Mouse (Mus musculus): Measurements from ENCODE around the gene Fam131b. TPM values are rescaled to one million over a fixed set of nuclear protein-coding genes. Genes with fewer than 3 reads are reported as not detected.

The Fam131b gene
- polyA plus RNA-seq, 1 experiment from 2014 or later = 0.05 TPM

DNA sequence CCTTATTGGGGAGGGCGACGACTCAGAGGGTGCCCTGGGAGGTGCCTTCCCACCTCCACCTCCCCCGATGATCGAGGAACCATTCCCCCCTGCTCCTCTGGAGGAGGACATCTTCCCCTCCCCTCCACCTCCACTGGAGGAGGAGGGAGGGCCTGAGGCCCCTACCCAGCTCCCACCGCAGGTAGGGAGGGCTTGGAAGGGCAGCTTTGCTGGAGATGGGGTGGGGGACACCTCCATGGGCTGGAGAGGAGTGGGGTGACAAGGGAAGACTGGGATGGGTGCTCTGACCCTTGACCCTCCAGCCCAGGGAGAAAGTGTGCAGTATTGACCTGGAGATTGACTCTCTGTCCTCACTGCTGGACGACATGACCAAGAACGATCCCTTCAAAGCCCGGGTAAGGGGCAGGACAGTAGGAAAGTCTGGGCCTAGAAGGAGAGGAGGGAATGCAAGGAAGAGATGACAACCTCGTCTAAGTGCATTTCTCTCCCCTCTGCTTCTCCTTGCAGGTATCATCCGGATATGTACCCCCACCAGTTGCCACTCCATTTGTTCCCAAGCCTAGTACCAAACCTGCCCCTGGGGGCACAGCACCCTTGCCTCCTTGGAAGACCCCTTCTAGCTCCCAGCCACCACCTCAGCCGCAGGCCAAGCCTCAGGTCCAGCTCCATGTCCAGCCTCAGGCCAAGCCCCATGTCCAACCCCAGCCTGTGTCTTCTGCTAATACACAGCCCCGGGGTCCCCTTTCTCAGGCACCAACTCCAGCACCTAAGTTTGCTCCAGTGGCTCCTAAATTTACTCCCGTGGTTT, 26.7 kb upstream of the Fam131b start:
- peak overlapping the region; percentile 87 for H3K9ac ChIP-seq (ENCODE audit: low read depth, low read length)
- H3K27me3 ChIP-seq (ENCODE audit: control insufficient read depth, insufficient read depth, low read length) = no peaks in the 10 kb centered on the region
- H3K4me1 ChIP-seq (ENCODE audit: control insufficient read depth, insufficient read depth, low read length) = peaks cover 29% of the 10 kb centered on the region
- 41% methylated on average over 13 of the region's 13 CpGs for WGBS
- no peaks in the 10 kb centered on the region for H3K9me3 ChIP-seq (ENCODE audit: control insufficient read depth, low read length)
- H3K4me3 ChIP-seq (ENCODE audit: low read length) = peak overlapping the region; percentile 85
- peak overlapping the region; percentile 73 for H3K4me2 ChIP-seq (replicated peaks; ENCODE audit: low read depth, low read length)
- no peak for ATAC-seq (ENCODE audit: low FRiP score, low TSS enrichment)
- peaks cover 42% of the 10 kb centered on the region for H3K36me3 ChIP-seq (ENCODE audit: control insufficient read depth, insufficient read depth, low read length)
- peak overlapping the region; percentile 97; the same call in 1 of the 2 replicates for H3K27ac ChIP-seq (ENCODE audit: low read depth, low read length)

DNA sequence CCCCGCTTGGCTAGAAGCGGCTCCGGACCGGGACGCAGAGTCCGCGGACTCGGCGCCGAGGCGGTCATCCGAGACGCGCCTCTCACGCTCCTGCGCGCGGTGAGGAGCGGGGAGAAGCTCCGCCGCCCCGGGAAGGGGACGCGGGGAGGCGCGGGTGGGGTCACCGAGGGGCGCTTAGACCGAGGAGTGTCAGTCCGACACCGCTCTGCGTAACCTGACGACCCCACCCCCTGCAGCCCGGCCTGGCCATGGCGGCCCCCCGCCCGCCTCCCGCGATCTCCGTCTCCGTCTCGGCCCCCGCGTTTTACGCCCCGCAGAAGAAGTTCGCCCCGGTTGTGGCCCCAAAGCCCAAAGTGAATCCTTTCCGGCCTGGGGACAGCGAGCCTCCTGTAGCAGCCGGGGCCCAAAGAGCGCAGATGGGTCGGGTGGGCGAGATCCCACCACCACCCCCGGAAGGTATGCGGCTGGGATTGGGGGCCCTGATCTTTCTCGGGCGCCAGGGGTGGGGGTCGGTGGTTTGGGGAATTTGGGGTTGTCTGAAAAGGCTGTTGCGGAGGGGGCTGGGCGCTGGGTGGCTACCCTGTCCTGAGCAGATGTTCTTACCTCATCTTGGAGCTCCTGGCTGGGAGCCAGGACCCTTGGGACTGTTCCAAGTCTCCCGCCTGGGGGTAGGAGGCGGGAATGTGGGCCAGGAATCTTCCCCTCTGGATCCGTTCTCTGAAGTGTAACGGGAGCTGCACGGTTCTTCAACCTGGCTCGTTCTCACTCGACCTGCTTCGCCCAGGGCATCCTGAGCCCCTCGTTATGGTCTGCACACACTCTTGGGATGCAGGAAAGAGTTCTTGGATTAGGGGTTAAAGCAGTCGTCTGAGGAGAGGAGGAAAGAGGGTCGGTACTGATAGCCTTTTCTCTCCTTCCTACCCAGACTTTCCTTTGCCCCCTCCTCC, 25.9 kb upstream of the Fam131b start:
- under 1% methylated on average over 52 of the region's 72 CpGs for WGBS
- Histone ChIP-seq H3K9me3 (ENCODE audit: control insufficient read depth, low read length) (no peaks in the 10 kb centered on the region), H3K4me2 (replicated peaks; ENCODE audit: low read depth, low read length) (peak overlapping the region; percentile 73), H3K9ac (ENCODE audit: low read depth, low read length) (peak overlapping the region; percentile 87), H3K4me1 (ENCODE audit: control insufficient read depth, insufficient read depth, low read length) (peaks cover 29% of the 10 kb centered on the region), H3K36me3 (ENCODE audit: control insufficient read depth, insufficient read depth, low read length) (peaks cover 33% of the 10 kb centered on the region), H3K27me3 (ENCODE audit: control insufficient read depth, insufficient read depth, low read length) (no peaks in the 10 kb centered on the region), H3K27ac (ENCODE audit: low read depth, low read length) (peak overlapping the region; percentile 97), H3K4me3 (ENCODE audit: low read length) (peak overlapping the region; percentile 85)
- ATAC-seq (ENCODE audit: low FRiP score, low TSS enrichment) = peak; percentile 66

DNA sequence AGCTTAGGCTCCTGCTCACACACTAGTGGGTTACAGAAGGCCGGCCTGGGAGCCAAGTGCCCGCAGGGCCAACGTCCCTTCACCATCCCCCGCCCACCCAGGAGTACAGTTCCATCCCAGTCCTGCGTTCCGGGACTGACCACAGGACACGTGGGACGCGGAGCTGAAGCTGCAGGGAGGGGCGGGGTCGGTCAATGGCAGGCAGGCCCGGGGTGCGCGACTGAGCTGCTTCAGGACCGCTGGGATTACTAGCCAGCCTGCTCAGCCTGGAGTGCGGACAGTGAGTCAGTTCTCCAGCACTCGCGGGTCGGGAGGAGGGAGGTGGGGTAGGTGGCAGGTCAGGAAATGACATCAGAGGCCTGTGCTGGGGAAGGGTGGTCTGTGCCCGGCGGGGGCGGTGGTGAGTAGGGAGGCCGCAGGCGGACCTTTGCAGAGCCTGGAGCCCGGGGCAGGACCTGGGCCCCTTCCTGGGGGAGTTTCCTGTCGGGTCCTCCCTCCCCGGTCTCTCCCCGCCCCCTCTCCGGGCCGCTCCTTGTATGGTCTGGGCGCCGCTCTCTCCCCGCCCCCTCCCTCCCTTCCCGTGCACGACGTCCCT, 25.1 kb upstream of the Fam131b start, which contains the start of gene Zyx:
TSS of gene Zyx (plus strand) at position 205 of the 595 bp plus-strand sequence.
- H3K27me3 ChIP-seq (ENCODE audit: control insufficient read depth, insufficient read depth, low read length) = no peaks in the 10 kb centered on the region
- H3K4me2 ChIP-seq (replicated peaks; ENCODE audit: low read depth, low read length) = peak within 1 kb of the TSS; percentile 73
- peaks cover 26% of the 10 kb centered on the region for H3K36me3 ChIP-seq (ENCODE audit: control insufficient read depth, insufficient read depth, low read length)
- peak within 1 kb of the TSS; percentile 85 for H3K4me3 ChIP-seq (ENCODE audit: low read length)
- H3K9ac ChIP-seq (ENCODE audit: low read depth, low read length) = peak within 1 kb of the TSS; percentile 87
- whole genome bisulfite sequencing = under 1% methylated on average over 26 of the region's 36 CpGs
- ATAC-seq (ENCODE audit: low FRiP score, low TSS enrichment) = peak; percentile 94
- peak within 1 kb of the TSS; percentile 97 for H3K27ac ChIP-seq (ENCODE audit: low read depth, low read length)
- H3K4me1 ChIP-seq (ENCODE audit: control insufficient read depth, insufficient read depth, low read length) = peaks cover 29% of the 10 kb centered on the region
- H3K9me3 ChIP-seq (ENCODE audit: control insufficient read depth, low read length) = no peaks in the 10 kb centered on the region

DNA sequence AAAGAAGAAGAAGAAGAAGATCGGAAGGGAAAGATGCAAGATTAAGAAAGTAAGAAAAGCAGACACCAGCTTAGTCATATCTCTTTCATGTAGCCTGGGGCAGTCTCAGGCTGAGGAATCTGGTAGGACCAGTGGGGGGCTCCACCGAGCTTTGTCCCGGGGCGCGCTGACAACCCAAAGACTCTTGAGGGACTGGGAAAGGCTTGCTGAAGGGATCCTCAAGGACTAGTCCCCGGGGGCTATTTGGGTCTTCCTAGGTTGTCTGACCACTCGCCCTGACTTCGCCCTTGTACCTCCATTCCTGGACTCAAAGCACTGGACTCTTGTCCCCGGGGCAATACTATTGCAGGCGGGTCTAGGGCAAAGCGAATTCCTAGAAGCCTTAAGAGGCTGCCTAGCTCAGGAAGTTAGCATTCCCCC, 24.6 kb upstream of the Fam131b start:
- Histone ChIP-seq H3K4me2 (replicated peaks; ENCODE audit: low read depth, low read length) (peak overlapping the region; percentile 73), H3K27me3 (ENCODE audit: control insufficient read depth, insufficient read depth, low read length) (no peaks in the 10 kb centered on the region), H3K4me3 (ENCODE audit: low read length) (peak overlapping the region; percentile 85), H3K27ac (ENCODE audit: low read depth, low read length) (peak overlapping the region; percentile 97), H3K9me3 (ENCODE audit: control insufficient read depth, low read length) (no peaks in the 10 kb centered on the region), H3K9ac (ENCODE audit: low read depth, low read length) (peak overlapping the region; percentile 87), H3K36me3 (ENCODE audit: control insufficient read depth, insufficient read depth, low read length) (peaks cover 22% of the 10 kb centered on the region), H3K4me1 (ENCODE audit: control insufficient read depth, insufficient read depth, low read length) (peaks cover 29% of the 10 kb centered on the region)
- peak; percentile 16 for ATAC-seq (ENCODE audit: low FRiP score, low TSS enrichment)
- WGBS = 1% methylated on average over 11 of the region's 11 CpGs

DNA sequence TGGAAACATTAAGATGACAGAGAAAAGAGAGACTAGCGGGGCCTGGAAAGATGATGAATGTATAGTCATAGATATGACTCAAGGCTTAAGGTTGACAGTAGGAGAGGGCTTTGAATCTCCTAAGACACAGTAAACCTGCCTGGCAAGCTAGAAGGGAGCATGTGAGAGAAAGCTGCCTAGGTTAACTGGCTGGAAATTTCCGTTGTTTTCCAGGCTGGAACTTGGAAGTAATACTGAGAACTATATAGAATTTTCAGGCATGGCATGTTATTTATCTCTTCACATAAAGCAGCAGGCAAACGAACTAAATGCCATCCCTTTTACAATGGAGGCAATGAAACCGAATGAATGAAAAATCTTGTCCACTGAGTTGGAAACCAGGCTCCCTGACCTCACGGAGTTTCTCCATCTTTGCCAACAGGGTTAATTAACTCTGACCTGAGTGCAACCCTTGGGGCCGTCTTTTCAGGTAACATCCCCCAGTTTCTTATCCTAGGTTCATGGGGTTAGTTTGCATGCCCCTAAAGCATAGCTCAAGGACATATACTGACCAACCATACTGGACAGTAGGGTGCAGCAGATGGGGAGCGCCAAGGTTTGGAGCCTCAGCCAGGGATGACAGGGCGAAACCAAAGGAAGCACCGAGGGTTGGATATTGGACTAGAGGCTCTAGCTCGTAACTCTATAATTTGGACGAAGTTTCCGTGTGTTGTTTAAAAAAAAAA, 24.0 kb upstream of the Fam131b start:
- Histone ChIP-seq H3K4me3 (ENCODE audit: low read length) (peak overlapping the region; percentile 85; the same call in 1 of the 2 replicates), H3K9me3 (ENCODE audit: control insufficient read depth, low read length) (no peaks in the 10 kb centered on the region), H3K27me3 (ENCODE audit: control insufficient read depth, insufficient read depth, low read length) (no peaks in the 10 kb centered on the region), H3K4me1 (ENCODE audit: control insufficient read depth, insufficient read depth, low read length) (peaks cover 28% of the 10 kb centered on the region), H3K4me2 (replicated peaks; ENCODE audit: low read depth, low read length) (peak overlapping the region; percentile 73), H3K9ac (ENCODE audit: low read depth, low read length) (no peak overlapping the region; the same call in 1 of the 2 replicates), H3K27ac (ENCODE audit: low read depth, low read length) (no peak overlapping the region), H3K36me3 (ENCODE audit: control insufficient read depth, insufficient read depth, low read length) (peaks cover 20% of the 10 kb centered on the region)
- 31% methylated on average over 12 of the region's 12 CpGs for WGBS
- no peak for ATAC-seq (ENCODE audit: low FRiP score, low TSS enrichment)

DNA sequence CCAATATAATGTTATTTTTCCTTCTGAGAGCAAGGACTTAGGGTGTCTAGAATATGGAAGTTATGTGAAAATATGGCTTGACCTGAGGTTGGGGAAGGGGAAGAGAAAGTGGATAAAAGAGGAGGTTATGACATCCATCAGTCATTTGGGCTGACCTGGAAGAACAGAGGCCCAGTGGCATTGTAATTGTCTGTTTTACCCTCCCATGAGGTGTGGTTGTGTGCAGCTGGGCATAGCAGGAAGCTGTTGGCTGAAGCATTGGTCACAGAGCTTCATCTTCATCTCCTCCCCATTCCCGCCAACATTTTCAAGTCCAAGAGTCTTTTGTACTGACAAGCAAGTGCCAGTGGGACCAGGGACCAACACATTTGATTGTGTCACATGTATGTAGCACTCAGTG, 19.8 kb upstream of the Fam131b start:
- no peak for ATAC-seq (ENCODE audit: low FRiP score, low TSS enrichment)
- no peak overlapping the region for H3K9ac ChIP-seq (ENCODE audit: low read depth, low read length)
- no peaks in the 10 kb centered on the region for H3K36me3 ChIP-seq (ENCODE audit: control insufficient read depth, insufficient read depth, low read length)
- peaks cover 3% of the 10 kb centered on the region; the same call in 1 of the 2 replicates for H3K4me1 ChIP-seq (ENCODE audit: control insufficient read depth, insufficient read depth, low read length)
- WGBS = 65% methylated on average over 1 of the region's 1 CpGs
- H3K27me3 ChIP-seq (ENCODE audit: control insufficient read depth, insufficient read depth, low read length) = no peaks in the 10 kb centered on the region
- no peak overlapping the region for H3K4me2 ChIP-seq (replicated peaks; ENCODE audit: low read depth, low read length)
- no peaks in the 10 kb centered on the region for H3K9me3 ChIP-seq (ENCODE audit: control insufficient read depth, low read length)
- no peak overlapping the region for H3K4me3 ChIP-seq (ENCODE audit: low read length)
- no peak overlapping the region for H3K27ac ChIP-seq (ENCODE audit: low read depth, low read length)

GRCm38 (mm10) chr6:42343361-42344120, 19.1 kb upstream of the Fam131b start:
- Histone ChIP-seq H3K4me2 (replicated peaks; ENCODE audit: low read depth, low read length) (no peak overlapping the region), H3K27me3 (ENCODE audit: control insufficient read depth, insufficient read depth, low read length) (no peaks in the 10 kb centered on the region), H3K4me3 (ENCODE audit: low read length) (no peak overlapping the region), H3K9me3 (ENCODE audit: control insufficient read depth, low read length) (no peaks in the 10 kb centered on the region), H3K4me1 (ENCODE audit: control insufficient read depth, insufficient read depth, low read length) (peaks cover 1% of the 10 kb centered on the region; the same call in 1 of the 2 replicates), H3K27ac (ENCODE audit: low read depth, low read length) (no peak overlapping the region), H3K36me3 (ENCODE audit: control insufficient read depth, insufficient read depth, low read length) (no peaks in the 10 kb centered on the region), H3K9ac (ENCODE audit: low read depth, low read length) (no peak overlapping the region)
- 75% methylated on average over 9 of the region's 9 CpGs for WGBS
- no peak for ATAC-seq (ENCODE audit: low FRiP score, low TSS enrichment)

All from kidney, embryonic 14.5 days (tissue).